Mouse (Mus musculus) limb, embryonic 14.5 days (tissue): ENCODE data around the gene Dip2c. TPM values are rescaled to one million over a fixed set of nuclear protein-coding genes. Genes with fewer than 3 reads are reported as not detected.

Experiments
- ATAC-seq: fragments of 200-750 bp; cut with Nextera tagmentation; 2 replicates; pipeline ENCODE4 v1.8.0; 2017; ENCODE audit warnings: low read depth, moderate number of reproducible peaks, moderate TSS enrichment; ENCODE audit not compliant: low FRiP score
- DNase-seq: peaks from one replicate; pipeline ENCODE4 v3.0.0-alpha.2; 2015; ENCODE audit warnings: low spot score
- H3K27ac ChIP-seq: fragments of 300-500 bp; sonication (generic); replicated peaks from 2 replicates; pipeline ENCODE4 v1.5.1; 2014; ENCODE audit warnings: low read depth, mild to moderate bottlenecking, low read length, moderate library complexity, mixed read lengths
- H3K27me3 ChIP-seq: fragments of 300-500 bp; sonication (generic); 2 replicates; pipeline ENCODE4 v1.6.1; 2014; ENCODE audit warnings: low read length, mixed read lengths; ENCODE audit not compliant: control insufficient read depth, insufficient read depth
- H3K36me3 ChIP-seq: fragments of 300-500 bp; sonication (generic); 2 replicates; pipeline ENCODE4 v1.6.1; 2014; ENCODE audit warnings: mild to moderate bottlenecking, low read length, moderate library complexity, mixed read lengths; ENCODE audit not compliant: control insufficient read depth, insufficient read depth
- H3K4me1 ChIP-seq: fragments of 300-500 bp; sonication (generic); 2 replicates; pipeline ENCODE4 v1.6.1; 2014; ENCODE audit warnings: antibody characterized with exemption, low read length, mixed read lengths; ENCODE audit not compliant: control insufficient read depth, insufficient read depth
- H3K4me2 ChIP-seq: fragments of 300-500 bp; sonication (generic); replicated peaks from 2 replicates; pipeline ENCODE4 v1.6.1; 2014; ENCODE audit warnings: low read depth, mild to moderate bottlenecking, low read length, moderate library complexity; ENCODE audit not compliant: severe bottlenecking
- H3K4me3 ChIP-seq: fragments of 300-500 bp; sonication (generic); replicated peaks from 2 replicates; pipeline ENCODE4 v1.5.1; 2014; ENCODE audit warnings: low read length
- H3K9ac ChIP-seq: fragments of 300-500 bp; sonication (generic); 2 replicates; pipeline ENCODE4 v1.6.1; 2014; ENCODE audit warnings: mild to moderate bottlenecking, low read depth, low read length, moderate library complexity; ENCODE audit not compliant: severe bottlenecking
- H3K9me3 ChIP-seq: fragments of 300-500 bp; sonication (generic); 2 replicates; pipeline ENCODE4 v1.6.1; 2016; ENCODE audit warnings: low read length; ENCODE audit not compliant: control insufficient read depth
- POLR2A ChIP-seq: fragments of 200-500 bp; IDR thresholded peaks from 2 replicates; pipeline ENCODE4 v1.8.0; 2012; ENCODE audit warnings: inconsistent platforms, mild to moderate bottlenecking, moderate library complexity, borderline replicate concordance; ENCODE audit not compliant: insufficient read depth, insufficient read length; ENCODE audit errors: extremely low read depth
- whole genome bisulfite sequencing: fragments of 180-500 bp; shearing (Covaris S2); extraction: QIAGEN DNeasy Blood & Tissue Kit; methylation state at CpG from one replicate; pipeline ENCODE4 v1.1.7; 2014; 5-methylcytosine and 5-hydroxymethylcytosine counted together
- polyA plus RNA-seq, 2 experiments: library from polyadenylated mRNA; depleted of rRNA in 1 of 2; stranded (reverse) in 1 of 2; unstranded in 1 of 2; fragments of >200 nt; fragmentation: Nextera tagmentation in 1 of 2; extraction: Ambion mirVana in 1 of 2; gene quantifications; 2 replicates each; pipeline versions ENCODE4 v1.2.1 to v1.2.3; 2012 to 2014

Dip2c gene
- polyA plus RNA-seq, 2 experiments, result 11.1 to 11.5 TPM

DNA sequence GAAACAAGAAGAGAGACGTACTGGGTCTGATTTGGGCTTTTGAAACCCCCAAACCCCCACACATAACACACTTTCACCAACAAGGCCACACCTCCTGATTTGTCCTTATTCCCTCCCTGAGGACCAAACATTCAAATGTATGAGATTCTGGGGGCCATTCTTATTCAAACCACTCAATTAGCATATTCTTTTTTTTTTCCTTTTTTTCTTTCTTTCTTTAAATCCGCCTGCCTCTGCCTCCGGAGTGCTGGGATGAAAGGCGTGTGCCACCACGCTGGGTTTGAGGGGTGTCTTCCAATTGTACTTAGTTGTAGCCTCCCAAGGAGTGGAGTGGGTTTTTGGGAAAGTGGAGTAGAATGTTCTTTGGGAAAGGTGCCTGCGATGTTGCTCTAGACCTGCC lies 32.5 kb downstream of the Dip2c start:
- Histone ChIP-seq H3K9me3 (no peaks in the 10 kb centered on the region), H3K36me3 (no peaks in the 10 kb centered on the region), H3K27ac (no peak overlapping the region), H3K4me2 (no peak overlapping the region), H3K4me1 (0 out of 2 replicates have a peak, but pooled peaks cover under 1% of the 10 kb centered on the region), H3K27me3 (no peaks in the 10 kb centered on the region), H3K9ac (no peak overlapping the region), H3K4me3 (no peak overlapping the region)
- no peak for ATAC-seq
- no peak for TF ChIP-seq POLR2A
- 75% methylated on average over 6 of the region's 6 CpGs for WGBS
- no peak for DNase-seq

GRCm38 (mm10) chr13:9310806-9311205 lies 34.5 kb downstream of the Dip2c start:
- no peak for TF ChIP-seq POLR2A
- Histone ChIP-seq H3K27ac (no peak overlapping the region), H3K4me2 (no peak overlapping the region), H3K9me3 (no peaks in the 10 kb centered on the region), H3K36me3 (no peaks in the 10 kb centered on the region), H3K9ac (no peak overlapping the region), H3K27me3 (no peaks in the 10 kb centered on the region), H3K4me1 (0 out of 2 replicates have a peak, but pooled peaks cover 4% of the 10 kb centered on the region), H3K4me3 (no peak overlapping the region)
- 87% methylated on average over 1 of the region's 1 CpGs for whole genome bisulfite sequencing
- ATAC-seq, result no peak
- DNase-seq, result no peak

- no peaks in the 10 kb centered on the region for H3K36me3 ChIP-seq
- ATAC-seq (no peak), DNase-seq (no peak)
- H3K4me1 ChIP-seq, result 0 out of 2 replicates have a peak, but pooled peaks cover 4% of the 10 kb centered on the region
- no peak overlapping the region for H3K4me3 ChIP-seq
- no peak overlapping the region for H3K9ac ChIP-seq
- H3K27ac ChIP-seq, result no peak overlapping the region
- H3K9me3 ChIP-seq, result no peaks in the 10 kb centered on the region
- no peak overlapping the region for H3K4me2 ChIP-seq
- TF ChIP-seq POLR2A, result no peak
- H3K27me3 ChIP-seq, result no peaks in the 10 kb centered on the region
These were observed 36.6 kb downstream of the Dip2c start for GRCm38 (mm10) chr13:9312916-9313315.

GRCm38 (mm10) chr13:9314099-9314712 lies 37.9 kb downstream of the Dip2c start:
- H3K27me3 ChIP-seq, result no peaks in the 10 kb centered on the region
- TF ChIP-seq POLR2A, result no peak
- no peak for ATAC-seq

DNA sequence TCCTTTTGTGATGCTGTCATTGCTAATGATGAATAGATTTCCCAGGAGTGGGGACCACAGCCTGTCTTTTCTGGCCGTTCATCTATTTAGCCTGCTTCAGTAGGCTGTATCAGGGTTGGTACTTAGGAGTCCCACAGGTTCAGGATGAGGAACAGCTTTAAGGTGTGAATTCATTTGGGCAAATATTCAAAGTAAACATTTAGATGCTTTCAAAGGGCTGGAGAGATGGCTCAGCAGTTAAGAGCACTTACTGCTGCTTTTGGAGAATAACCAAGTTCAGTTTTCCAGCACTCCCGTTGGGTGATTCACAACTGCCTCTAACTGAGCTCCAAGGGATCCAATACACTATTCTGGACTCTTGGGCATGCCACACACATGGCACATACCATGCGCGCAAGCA lies 38.4 kb downstream of the Dip2c start:
- TF ChIP-seq POLR2A, result no peak
- ATAC-seq, result no peak

More at GRCm38 (mm10) chr13:9314099-9314712, 37.9 kb downstream of the Dip2c start:
- Histone ChIP-seq H3K4me2 (no peak overlapping the region), H3K4me1 (0 out of 2 replicates have a peak, but pooled peaks cover 4% of the 10 kb centered on the region), H3K36me3 (no peaks in the 10 kb centered on the region), H3K4me3 (no peak overlapping the region), H3K9me3 (no peaks in the 10 kb centered on the region), H3K9ac (no peak overlapping the region), H3K27ac (no peak overlapping the region)
- 61% methylated on average over 2 of the region's 2 CpGs for WGBS
- DNase-seq, result peak; percentile 35

More for the DNA sequence above, 38.4 kb downstream of the Dip2c start:
- no peak for DNase-seq
- H3K9ac ChIP-seq, result no peak overlapping the region
- H3K27me3 ChIP-seq, result no peaks in the 10 kb centered on the region
- H3K4me2 ChIP-seq, result no peak overlapping the region
- no peak overlapping the region for H3K4me3 ChIP-seq
- 67% methylated on average over 4 of the region's 4 CpGs for WGBS
- 0 out of 2 replicates have a peak, but pooled peaks cover 4% of the 10 kb centered on the region for H3K4me1 ChIP-seq
- H3K36me3 ChIP-seq, result no peaks in the 10 kb centered on the region
- H3K27ac ChIP-seq, result no peak overlapping the region
- no peaks in the 10 kb centered on the region for H3K9me3 ChIP-seq
